Mouse (Mus musculus) hindbrain, embryonic 11.5 days (tissue): Measurements from ENCODE around the gene Gtf2f2. TPM values are rescaled to one million over a fixed set of nuclear protein-coding genes. Genes with fewer than 3 reads are reported as not detected.
"Not testable (repeated sequence)": the region's sequence is repeated elsewhere in the genome, so short reads cannot be mapped to it uniquely, and the experiment has no call there.

Source experiments
- ATAC-seq: fragments of 200-750 bp; cut with Nextera tagmentation; 2 replicates; pipeline ENCODE4 v1.8.0; 2017; ENCODE audit warnings: mild to moderate bottlenecking, moderate TSS enrichment, moderate library complexity; ENCODE audit not compliant: low FRiP score
- DNase-seq: peaks from one replicate; pipeline ENCODE4 v3.0.0-alpha.2; 2015; ENCODE audit warnings: low spot score
- H3K27ac ChIP-seq: fragments of 300-500 bp; sonication (generic); 2 replicates; pipeline ENCODE4 v1.5.1; 2014; ENCODE audit warnings: mild to moderate bottlenecking, low read depth, low read length
- H3K27me3 ChIP-seq: fragments of 300-500 bp; sonication (generic); 2 replicates; pipeline ENCODE4 v1.6.1; 2014; ENCODE audit warnings: mild to moderate bottlenecking, low read length, moderate library complexity, mixed read lengths; ENCODE audit not compliant: control insufficient read depth, insufficient read depth
- H3K36me3 ChIP-seq: fragments of 300-500 bp; sonication (generic); 2 replicates; pipeline ENCODE4 v1.6.1; 2014; ENCODE audit warnings: mild to moderate bottlenecking, low read length, moderate library complexity, mixed read lengths; ENCODE audit not compliant: control insufficient read depth, insufficient read depth
- H3K4me1 ChIP-seq: fragments of 300-500 bp; sonication (generic); replicated peaks from 2 replicates; pipeline ENCODE4 v1.6.1; 2014; ENCODE audit warnings: low read length, mixed read lengths; ENCODE audit not compliant: control insufficient read depth, insufficient read depth
- H3K4me2 ChIP-seq: fragments of 300-500 bp; sonication (generic); replicated peaks from 2 replicates; pipeline ENCODE4 v1.6.1; 2014; ENCODE audit warnings: mild to moderate bottlenecking, low read depth, low read length
- H3K4me3 ChIP-seq: fragments of 300-500 bp; sonication (generic); 2 replicates; pipeline ENCODE4 v1.5.1; 2014; ENCODE audit warnings: low read depth, low read length
- H3K9ac ChIP-seq: fragments of 300-500 bp; sonication (generic); 2 replicates; pipeline ENCODE4 v1.6.1; 2014; ENCODE audit warnings: low read depth, low read length
- H3K9me3 ChIP-seq: fragments of 300-500 bp; sonication (generic); 2 replicates; pipeline ENCODE4 v1.6.1; 2016; ENCODE audit warnings: low read length; ENCODE audit not compliant: control insufficient read depth
- WGBS: fragments of 180-500 bp; shearing (Covaris S2); extraction: QIAGEN DNeasy Blood & Tissue Kit; methylation state at CpG from one replicate; pipeline ENCODE4 v1.1.7; 2014; 5-methylcytosine and 5-hydroxymethylcytosine counted together
- polyA plus RNA-seq: library from polyadenylated mRNA; unstranded; fragments of >200 nt; fragmentation: Nextera tagmentation; extraction: Ambion mirVana; gene quantifications from 2 replicates; pipeline ENCODE4 v1.2.1, GENCODE M21; 2014

Gtf2f2 gene
- polyA plus RNA-seq, 1 experiment from 2014 or later = 52.1 TPM

DNA sequence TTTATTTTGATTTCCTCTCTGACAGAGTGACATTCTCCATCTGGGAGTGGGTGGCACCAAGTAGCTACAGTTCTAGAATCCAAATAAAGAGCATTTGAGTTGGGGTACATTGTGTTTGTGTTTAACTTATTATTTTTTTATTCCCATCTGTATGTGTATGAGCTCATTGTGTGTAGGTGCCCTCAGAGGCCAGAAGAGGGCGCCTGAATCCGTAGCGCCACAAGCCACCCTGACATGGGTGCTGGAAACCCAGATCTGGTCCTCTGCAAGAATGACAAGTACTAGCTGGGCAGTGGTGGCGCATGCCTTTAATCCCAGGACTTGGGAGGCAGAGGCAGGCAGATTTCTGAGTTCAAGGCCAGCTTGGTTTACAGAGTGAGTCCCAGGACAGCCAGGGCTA is 138.9 kb downstream of the Gtf2f2 start:
- ATAC-seq = no peak
- H3K27me3 ChIP-seq = no peaks in the 10 kb centered on the region
- 89% methylated on average over 4 of the region's 4 CpGs for WGBS
- no peaks in the 10 kb centered on the region for H3K9me3 ChIP-seq
- H3K4me1 ChIP-seq = 0 out of 2 replicates have a peak, but pooled peaks cover 3% of the 10 kb centered on the region
- no peak overlapping the region for H3K27ac ChIP-seq
- H3K4me3 ChIP-seq = no peak overlapping the region
- H3K36me3 ChIP-seq = no peaks in the 10 kb centered on the region
- H3K9ac ChIP-seq = no peak overlapping the region
- no peak for DNase-seq
- H3K4me2 ChIP-seq = no peak overlapping the region

DNA sequence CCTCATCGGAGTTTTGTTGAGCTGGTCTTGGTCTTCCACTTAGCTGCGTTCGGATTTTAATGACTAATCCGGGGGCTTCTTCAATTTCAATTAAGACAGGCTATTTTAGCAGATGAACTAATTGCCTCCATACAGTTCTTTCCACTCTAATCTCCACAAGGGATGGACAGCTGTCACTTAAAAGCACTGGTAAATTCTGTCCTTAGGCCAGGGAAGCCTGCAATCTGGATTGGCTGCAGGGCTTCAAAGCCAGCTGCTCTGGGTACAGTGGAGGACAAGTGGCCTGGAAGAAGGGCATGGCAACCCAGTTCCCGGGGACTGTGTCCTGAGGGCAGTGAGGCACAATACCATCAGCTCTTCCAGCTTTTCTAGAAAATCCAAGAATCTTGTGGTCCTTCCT is 139.6 kb downstream of the Gtf2f2 start:
- Histone ChIP-seq H3K9ac (no peak overlapping the region), H3K9me3 (no peaks in the 10 kb centered on the region), H3K36me3 (no peaks in the 10 kb centered on the region), H3K4me1 (no peaks in the 10 kb centered on the region), H3K27me3 (0 out of 2 replicates have a peak, but pooled peaks cover 2% of the 10 kb centered on the region), H3K4me3 (no peak overlapping the region), H3K27ac (no peak overlapping the region; the same call in 1 of the 2 replicates), H3K4me2 (no peak overlapping the region)
- WGBS = 8% methylated on average over 4 of the region's 5 CpGs
- ATAC-seq = peak; percentile 66; the same call in 1 of the 2 replicates
- peak; percentile 36 for DNase-seq

- 0 out of 2 replicates have a peak, but pooled peaks cover 2% of the 10 kb centered on the region for H3K27me3 ChIP-seq
- H3K4me3 ChIP-seq = no peak overlapping the region
- no peaks in the 10 kb centered on the region for H3K36me3 ChIP-seq
- WGBS = 22% methylated on average over 7 of the region's 10 CpGs
- H3K4me1 ChIP-seq = no peaks in the 10 kb centered on the region
- H3K27ac ChIP-seq = no peak overlapping the region
- no peaks in the 10 kb centered on the region for H3K9me3 ChIP-seq
- no peak overlapping the region for H3K4me2 ChIP-seq
- H3K9ac ChIP-seq = no peak overlapping the region
- ATAC-seq (peak; percentile 59; the same call in 1 of the 2 replicates), DNase-seq (peak; percentile 75)
Observed at GRCm38 (mm10) chr14:75870631-75871030, 140.0 kb downstream of the Gtf2f2 start.

DNA sequence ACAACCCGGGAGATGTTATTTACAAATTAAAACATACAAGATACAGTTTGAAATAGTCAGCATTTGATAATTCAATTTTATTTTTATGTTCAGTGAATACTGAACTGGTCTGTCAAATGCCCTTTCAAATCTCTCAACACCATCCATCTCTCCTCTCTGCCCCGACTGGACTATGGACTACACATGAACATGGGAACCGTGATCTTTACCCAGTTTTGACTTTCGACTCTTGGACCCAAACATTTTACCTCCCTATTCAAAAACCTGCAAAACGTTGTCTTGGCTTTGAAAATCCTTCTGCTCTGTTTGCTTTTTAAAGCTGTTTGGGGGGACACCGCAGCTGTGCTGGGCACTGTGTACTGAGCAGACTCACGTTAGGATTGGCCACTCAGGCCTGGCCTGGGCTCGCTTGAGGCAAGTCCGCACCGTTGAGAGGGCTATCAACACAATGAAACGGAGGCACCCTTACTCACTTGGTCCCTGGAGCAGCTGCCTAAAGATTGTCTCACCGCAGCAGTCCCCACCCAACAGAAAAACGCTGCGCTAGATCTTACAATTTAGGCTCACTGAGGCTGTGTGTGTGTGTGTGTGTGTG is 140.8 kb downstream of the Gtf2f2 start:
- Histone ChIP-seq H3K4me1 (no peaks in the 10 kb centered on the region), H3K4me3 (no peak overlapping the region), H3K4me2 (no peak overlapping the region), H3K36me3 (no peaks in the 10 kb centered on the region), H3K9me3 (no peaks in the 10 kb centered on the region), H3K27me3 (0 out of 2 replicates have a peak, but pooled peaks cover 2% of the 10 kb centered on the region), H3K9ac (no peak overlapping the region), H3K27ac (no peak overlapping the region)
- DNase-seq (no peak), ATAC-seq (no peak)
- WGBS = 77% methylated on average over 14 of the region's 14 CpGs

DNA sequence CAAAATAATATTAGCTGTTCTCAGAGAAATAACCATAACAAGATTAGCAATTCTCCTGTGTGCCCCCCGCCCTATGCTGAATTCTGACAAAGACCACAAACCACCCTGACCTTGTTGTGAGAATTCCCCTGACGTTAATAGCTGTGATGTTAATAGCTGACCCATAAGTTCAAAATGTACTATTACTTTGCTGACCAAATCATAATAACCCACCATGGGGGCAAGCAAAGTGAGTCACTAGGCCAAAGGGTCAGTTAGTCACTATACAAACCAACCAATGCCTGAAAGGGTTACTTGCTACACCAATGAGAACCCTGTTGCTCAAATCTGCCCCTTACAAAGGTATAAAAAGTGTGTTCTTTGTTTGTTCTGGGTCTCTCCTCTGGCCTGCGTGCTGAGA is 142.6 kb downstream of the Gtf2f2 start:
- H3K4me1 ChIP-seq, H3K4me2 ChIP-seq, ATAC-seq, H3K27me3 ChIP-seq, H3K9me3 ChIP-seq, H3K4me3 ChIP-seq, DNase-seq, H3K9ac ChIP-seq, H3K36me3 ChIP-seq, H3K27ac ChIP-seq: not testable (repeated sequence)
- WGBS = 64% methylated on average over 3 of the region's 3 CpGs

GRCm38 (mm10) chr14:75866706-75867333 is 143.8 kb downstream of the Gtf2f2 start:
- WGBS = 78% methylated on average over 9 of the region's 9 CpGs
- H3K9ac ChIP-seq = no peak overlapping the region
- no peak overlapping the region for H3K4me3 ChIP-seq
- DNase-seq = no peak
- H3K27ac ChIP-seq = no peak overlapping the region
- H3K4me1 ChIP-seq = no peaks in the 10 kb centered on the region; the same call in 1 of the 2 replicates
- 0 out of 2 replicates have a peak, but pooled peaks cover 2% of the 10 kb centered on the region for H3K27me3 ChIP-seq
- H3K4me2 ChIP-seq = no peak overlapping the region
- no peak for ATAC-seq
- H3K9me3 ChIP-seq = no peaks in the 10 kb centered on the region
- H3K36me3 ChIP-seq = no peaks in the 10 kb centered on the region

GRCm38 (mm10) chr14:75863549-75864409 is 146.9 kb downstream of the Gtf2f2 start:
- 7% methylated on average over 7 of the region's 7 CpGs for WGBS
- Histone ChIP-seq H3K27ac (peak overlapping the region; percentile 31), H3K36me3 (no peaks in the 10 kb centered on the region), H3K9me3 (no peaks in the 10 kb centered on the region), H3K4me1 (no peaks in the 10 kb centered on the region; the same call in 1 of the 2 replicates), H3K27me3 (0 out of 2 replicates have a peak, but pooled peaks cover 2% of the 10 kb centered on the region), H3K9ac (no peak overlapping the region), H3K4me2 (no peak overlapping the region), H3K4me3 (no peak overlapping the region)
- DNase-seq (peak; percentile 69), ATAC-seq (peak; percentile 93)

- 0 out of 2 replicates have a peak, but pooled peaks cover 2% of the 10 kb centered on the region for H3K27me3 ChIP-seq
- 91% methylated on average over 6 of the region's 6 CpGs for WGBS
- H3K27ac ChIP-seq = no peak overlapping the region
- H3K4me1 ChIP-seq = no peaks in the 10 kb centered on the region; the same call in 1 of the 2 replicates
- no peaks in the 10 kb centered on the region for H3K36me3 ChIP-seq
- H3K4me3 ChIP-seq = no peak overlapping the region
- no peak overlapping the region for H3K4me2 ChIP-seq
- DNase-seq (no peak), ATAC-seq (no peak)
- no peaks in the 10 kb centered on the region for H3K9me3 ChIP-seq
- no peak overlapping the region for H3K9ac ChIP-seq
Observed at GRCm38 (mm10) chr14:75862701-75863100, 148.0 kb downstream of the Gtf2f2 start.
